ENCODE assay signal across 20 mouse cellular contexts in the genomic region with DNA sequence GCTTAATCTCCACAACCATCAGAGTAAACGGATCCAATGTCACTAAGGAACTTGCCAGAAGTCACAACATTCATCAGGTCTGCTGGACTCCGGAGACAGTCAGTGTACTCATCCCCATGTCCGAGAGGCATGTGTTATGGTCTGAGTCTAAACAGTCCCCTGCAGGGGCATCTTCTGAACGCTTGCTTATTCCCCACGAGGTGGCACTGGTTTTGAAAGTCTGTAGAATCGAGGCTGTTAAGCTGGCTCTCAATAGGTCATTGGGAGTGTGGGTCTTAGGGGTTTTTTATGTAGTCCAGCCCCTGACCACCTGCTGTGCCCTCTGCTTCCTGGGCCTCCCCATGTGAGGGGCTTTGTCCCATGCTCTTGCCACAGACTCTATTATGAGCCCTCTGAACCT.
"Had no signal": no experiment of that assay in that cellular context is flagged by ENCODE, and none has a peak within 500 bp of the region (broad histone marks: within the 10 kb centered on the region; RNA-seq: fewer than 3 reads in every experiment).

No protein-coding gene starts in this region.

- ATAC-seq: intestine, postnatal 0 days; midbrain, embryonic 15.5 days had no signal

- H3K4me1 ChIP-seq: kidney, embryonic 15.5 days; liver, embryonic 13.5 days; midbrain, embryonic 12.5 days; midbrain, embryonic 15.5 days; neural tube, embryonic 13.5 days had no signal

- H3K4me2 ChIP-seq: kidney, embryonic 15.5 days; liver, embryonic 13.5 days; midbrain, embryonic 12.5 days; midbrain, embryonic 15.5 days; neural tube, embryonic 13.5 days had no signal

- H3K9me3 ChIP-seq: kidney, embryonic 15.5 days; liver, embryonic 13.5 days; midbrain, embryonic 12.5 days; midbrain, embryonic 15.5 days; neural tube, embryonic 13.5 days had no signal

- H3K27me3 ChIP-seq: kidney, embryonic 15.5 days; liver, embryonic 13.5 days; midbrain, embryonic 12.5 days; midbrain, embryonic 15.5 days; neural tube, embryonic 13.5 days had no signal

- H3K4me3 ChIP-seq: kidney, embryonic 15.5 days; left cerebral cortex, adult 2 months; liver, embryonic 13.5 days; midbrain, embryonic 12.5 days; midbrain, embryonic 15.5 days; myocyte; neural tube, embryonic 13.5 days had no signal

- H3K36me3 ChIP-seq: kidney, embryonic 15.5 days; liver, embryonic 13.5 days; midbrain, embryonic 12.5 days; midbrain, embryonic 15.5 days; neural tube, embryonic 13.5 days had no signal

- H3K9ac ChIP-seq: kidney, embryonic 15.5 days; liver, embryonic 13.5 days; midbrain, embryonic 12.5 days; midbrain, embryonic 15.5 days; neural tube, embryonic 13.5 days had no signal

- DNase-seq: kidney, adult 2 months; kidney, postnatal 14 days; kidney, postnatal 4 days; layer of hippocampus, adult 9-11 months; layer of hippocampus, postnatal 36 days; liver, embryonic 13.5 days; lung, adult 2 months; lung, postnatal 14 days; lung, postnatal 4 days; right cerebral cortex, adult 18-20 months; right cerebral cortex, postnatal 14 days; right cerebral cortex, postnatal 4 days; thymus, postnatal 25 days had no signal

- H3K27ac ChIP-seq: kidney, embryonic 15.5 days; left cerebral cortex, adult 2 months; liver, embryonic 13.5 days; midbrain, embryonic 12.5 days; midbrain, embryonic 15.5 days; neural tube, embryonic 13.5 days had no signal
